Mouse (Mus musculus) MEL (cell line): ENCODE results near the gene Gm21834. TPM values are rescaled to one million over a fixed set of nuclear protein-coding genes. Genes with fewer than 3 reads are reported as not detected.
A peak's percentile ranks its signal among the peaks of the same experiment; 100 is the strongest.

Experiments
- DNase-seq: peaks from one replicate; pipeline ENCODE4 v3.0.0; 2011; ENCODE audit warnings: low read depth, low spot score
- H3K27ac ChIP-seq: 2 replicates; pipeline ENCODE4 v1.5.1; 2012; ENCODE audit warnings: low read depth, mild to moderate bottlenecking, control low read depth, low read length, moderate library complexity; ENCODE audit not compliant: control insufficient read depth
- H3K27me3 ChIP-seq, 2 experiments: fragments of 150-350 bp in 1 of 2; sonication (generic) in 1 of 2; 2 replicates each; pipeline ENCODE4 v1.6.1; 2012; ENCODE audit warnings: low read length in 2 of 2, mild to moderate bottlenecking in 2 of 2, improper control_type of control experiment in 1 of 2, moderate library complexity in 1 of 2; ENCODE audit not compliant: insufficient read depth in 2 of 2, control insufficient read depth in 1 of 2
- H3K36me3 ChIP-seq, 2 experiments: 2 replicates each; pipeline ENCODE4 v1.6.1; 2012 to 2014; ENCODE audit warnings: low read length in 2 of 2, improper control_type of control experiment in 1 of 2, inconsistent platforms in 1 of 2, mild to moderate bottlenecking in 1 of 2; ENCODE audit not compliant: insufficient read depth in 2 of 2, control insufficient read depth in 1 of 2
- H3K4me1 ChIP-seq, 2 experiments: fragments of 150-350 bp in 1 of 2; sonication (generic) in 1 of 2; 2 replicates each; pipeline ENCODE4 v1.6.1; 2012; ENCODE audit warnings: low read length in 2 of 2, improper control_type of control experiment in 1 of 2, mild to moderate bottlenecking in 1 of 2; ENCODE audit not compliant: insufficient read depth in 2 of 2, control insufficient read depth in 1 of 2
- H3K4me3 ChIP-seq, 2 experiments: fragments of 150-350 bp in 1 of 2; sonication (generic) in 1 of 2; 2 replicates each; pipeline ENCODE4 v1.5.1; 2012; ENCODE audit warnings: low read depth in 2 of 2, low read length in 2 of 2, mild to moderate bottlenecking in 2 of 2, moderate library complexity in 2 of 2, control low read depth in 1 of 2, improper control_type of control experiment in 1 of 2; ENCODE audit not compliant: control insufficient read depth in 1 of 2, insufficient read depth in 1 of 2
- H3K79me2 ChIP-seq: 2 replicates; pipeline ENCODE4 v1.6.1; 2012; ENCODE audit warnings: mild to moderate bottlenecking, low read length, moderate library complexity; ENCODE audit not compliant: control insufficient read depth, poor library complexity, insufficient read depth
- H3K9ac ChIP-seq: 2 replicates; pipeline ENCODE4 v1.6.1; 2012; ENCODE audit warnings: low read depth, mild to moderate bottlenecking, control low read depth, low read length, moderate library complexity; ENCODE audit not compliant: control insufficient read depth, poor library complexity, severe bottlenecking
- H3K9me3 ChIP-seq: fragments of 150-350 bp; sonication (generic); replicated peaks from 2 replicates; pipeline ENCODE4 v1.6.1; 2012; ENCODE audit warnings: mild to moderate bottlenecking, low read length, improper control_type of control experiment, moderate library complexity; ENCODE audit not compliant: insufficient read depth
- BHLHE40 ChIP-seq: IDR thresholded peaks from 2 replicates; pipeline ENCODE4 v1.6.1; 2012; ENCODE audit warnings: low read depth, mild to moderate bottlenecking, inconsistent platforms, low read length, improper control_type of control experiment, borderline replicate concordance
- CHD1 ChIP-seq: IDR thresholded peaks from 2 replicates; pipeline ENCODE4 v1.6.1; 2012; ENCODE audit warnings: low read depth, mild to moderate bottlenecking, inconsistent platforms, low read length, improper control_type of control experiment
- CHD2 ChIP-seq: IDR thresholded peaks from 2 replicates; pipeline ENCODE4 v1.6.1; 2011; ENCODE audit warnings: low read length, improper control_type of control experiment
- CTCF ChIP-seq, 3 experiments: IDR thresholded peaks in 2 of 3; conservative IDR thresholded peaks in 1 of 3; 2 replicates each; pipeline ENCODE4 v1.5.1; 2011 to 2012; ENCODE audit warnings: low read length in 3 of 3, low read depth in 2 of 3, mild to moderate bottlenecking in 2 of 3, improper control_type of control experiment in 1 of 3, inconsistent platforms in 1 of 3, mixed read lengths in 1 of 3, moderate library complexity in 1 of 3; ENCODE audit not compliant: control insufficient read depth in 1 of 3, insufficient read depth in 1 of 3, poor library complexity in 1 of 3, severe bottlenecking in 1 of 3
- ELF1 ChIP-seq: IDR thresholded peaks from 2 replicates; pipeline ENCODE4 v1.6.1; 2014; ENCODE audit warnings: low read depth, mild to moderate bottlenecking, inconsistent platforms, low read length, improper control_type of control experiment, moderate library complexity
- EP300 ChIP-seq, 2 experiments: IDR thresholded peaks; 2 replicates each; pipeline ENCODE4 v1.6.1; 2011; ENCODE audit warnings: improper control_type of control experiment in 2 of 2, low read length in 2 of 2, low read depth in 1 of 2, mild to moderate bottlenecking in 1 of 2
- ETS1 ChIP-seq: IDR thresholded peaks from 2 replicates; pipeline ENCODE4 v1.6.1; 2012; ENCODE audit warnings: low read depth, mild to moderate bottlenecking, inconsistent platforms, low read length, improper control_type of control experiment, moderate library complexity
- JUND ChIP-seq: IDR thresholded peaks from 2 replicates; pipeline ENCODE4 v1.6.1; 2011; ENCODE audit warnings: low read depth, mild to moderate bottlenecking, improper control_type of control experiment, low read length
- MAZ ChIP-seq: IDR thresholded peaks from 2 replicates; pipeline ENCODE4 v1.6.1; 2012; ENCODE audit warnings: low read depth, mild to moderate bottlenecking, inconsistent platforms, low read length, improper control_type of control experiment
- MEF2A ChIP-seq: IDR thresholded peaks from 2 replicates; pipeline ENCODE4 v1.6.1; 2014; ENCODE audit warnings: low read depth, mild to moderate bottlenecking, inconsistent platforms, low read length, improper control_type of control experiment; ENCODE audit not compliant: poor library complexity, insufficient replicate concordance, severe bottlenecking; ENCODE audit errors: extremely low read depth
- MYB ChIP-seq: IDR thresholded peaks from 2 replicates; pipeline ENCODE4 v1.6.1; 2011; ENCODE audit warnings: mild to moderate bottlenecking, low read depth, low read length, improper control_type of control experiment
- MYC ChIP-seq: IDR thresholded peaks from 2 replicates; pipeline ENCODE4 v1.6.1; 2011; ENCODE audit warnings: low read depth, mild to moderate bottlenecking, low read length, improper control_type of control experiment, moderate library complexity
- NELFE ChIP-seq: IDR thresholded peaks from 2 replicates; pipeline ENCODE4 v1.6.1; 2011; ENCODE audit warnings: low read depth, low read length, improper control_type of control experiment
- NRF1 ChIP-seq: IDR thresholded peaks from 2 replicates; pipeline ENCODE4 v1.6.1; 2014; ENCODE audit warnings: low read depth, mild to moderate bottlenecking, inconsistent platforms, low read length, improper control_type of control experiment, moderate library complexity; ENCODE audit not compliant: poor library complexity, insufficient read depth, severe bottlenecking
- POLR2AphosphoS5 ChIP-seq: IDR thresholded peaks from 2 replicates; pipeline ENCODE4 v1.6.1; 2012; ENCODE audit warnings: low read depth, borderline replicate concordance, mild to moderate bottlenecking, inconsistent platforms, low read length, moderate library complexity, mixed read lengths
- RAD21 ChIP-seq: IDR thresholded peaks from 2 replicates; pipeline ENCODE4 v1.6.1; 2011; ENCODE audit warnings: mild to moderate bottlenecking, low read depth, low read length, improper control_type of control experiment
- TBP ChIP-seq: IDR thresholded peaks from 2 replicates; pipeline ENCODE4 v1.8.0; 2011; ENCODE audit warnings: low read depth, low read length, improper control_type of control experiment
- UBTF ChIP-seq: IDR thresholded peaks from 2 replicates; pipeline ENCODE4 v1.6.1; 2012; ENCODE audit warnings: low read depth, mild to moderate bottlenecking, inconsistent platforms, low read length, improper control_type of control experiment, moderate library complexity, borderline replicate concordance; ENCODE audit not compliant: insufficient read depth
- USF1 ChIP-seq: IDR thresholded peaks from 2 replicates; pipeline ENCODE4 v1.6.1; 2014; ENCODE audit warnings: low read depth, mild to moderate bottlenecking, inconsistent platforms, low read length, improper control_type of control experiment, moderate library complexity
- USF2 ChIP-seq, 2 experiments: IDR thresholded peaks; 2 replicates each; pipeline ENCODE4 v1.6.1; 2011 to 2012; ENCODE audit warnings: improper control_type of control experiment in 2 of 2, low read length in 2 of 2, borderline replicate concordance in 1 of 2, inconsistent platforms in 1 of 2, low read depth in 1 of 2, mild to moderate bottlenecking in 1 of 2; ENCODE audit not compliant: insufficient read depth in 1 of 2
- ZC3H11A ChIP-seq: IDR thresholded peaks from 2 replicates; pipeline ENCODE4 v1.6.1; 2012; ENCODE audit warnings: low read depth, mild to moderate bottlenecking, inconsistent platforms, low read length, improper control_type of control experiment
- ZMIZ1 ChIP-seq: IDR thresholded peaks from 2 replicates; pipeline ENCODE4 v1.6.1; 2012; ENCODE audit warnings: low read depth, mild to moderate bottlenecking, inconsistent platforms, low read length, improper control_type of control experiment, moderate library complexity
- ZNF384 ChIP-seq: IDR thresholded peaks from 2 replicates; pipeline ENCODE4 v1.6.1; 2012; ENCODE audit warnings: low read depth, mild to moderate bottlenecking, inconsistent platforms, low read length, improper control_type of control experiment
- polyA plus RNA-seq, 2 experiments: library from polyadenylated mRNA; stranded (reverse) in 1 of 2; unstranded in 1 of 2; fragments of >175 nt in 1 of 2; fragments of >200 nt in 1 of 2; gene quantifications; 2 replicates each; pipeline versions ENCODE4 v1.2.1 to v1.2.4; 2012; ENCODE audit warnings: low replicate concordance in 2 of 2, low read depth in 1 of 2; ENCODE audit not compliant: insufficient read length in 2 of 2, insufficient read depth in 1 of 2, missing spikeins in 1 of 2
- total RNA-seq: library from RNA; depleted of rRNA; stranded (reverse); fragments of 300-350 nt; gene quantifications from 2 replicates; pipeline ENCODE4 v1.2.3, GENCODE M21; 2012; rRNA removed

Gene Gm21834
- not detected in 2 replicates for total RNA-seq
- polyA plus RNA-seq, result not detected

DNA sequence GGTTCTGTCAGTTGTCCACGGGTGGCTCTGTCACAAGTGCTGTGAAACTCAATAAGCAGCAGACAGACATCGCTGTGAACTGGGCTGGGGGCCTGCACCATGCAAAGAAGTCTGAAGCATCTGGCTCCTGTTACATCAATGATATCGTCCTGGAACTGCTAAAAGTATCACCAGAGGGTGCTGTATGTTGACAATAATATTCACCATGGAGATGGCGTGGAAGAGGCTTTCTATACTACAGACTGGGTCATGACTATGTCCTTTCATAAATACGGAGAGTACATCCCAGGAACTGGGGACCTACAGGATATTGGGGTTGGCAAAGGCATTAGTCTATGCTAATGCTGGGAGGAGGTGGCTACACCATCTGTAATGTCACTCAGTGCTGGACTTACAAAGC lies at the start of gene Gm21834:
Gene Gm21834, minus strand, starts transcription at position 101 of the 400 bp plus-strand sequence.
- Histone ChIP-seq H3K9ac (no peak within 1 kb of the TSS), H3K27ac (no peak within 1 kb of the TSS), H3K4me3 (no peak within 1 kb of the TSS), H3K4me1 (no peaks in the 10 kb centered on the region), H3K36me3 (no peaks in the 10 kb centered on the region), H3K27me3 (no peaks in the 10 kb centered on the region), H3K9me3 (no peaks in the 10 kb centered on the region), H3K79me2 (no peaks in the 10 kb centered on the region)
- DNase-seq, result no peak
- TF ChIP-seq ZC3H11A, result no peak
- no peak for TF ChIP-seq ZMIZ1
- TF ChIP-seq EP300 (IDR thresholded peaks at IDR 0.05; ENCODE audit: low read depth in 1 of 2, low read length in 2 of 2), result no peak
- TF ChIP-seq USF1, result no peak
- TF ChIP-seq NELFE, result no peak
- no peak for TF ChIP-seq MYC
- TF ChIP-seq POLR2AphosphoS5, result no peak
- no peak for TF ChIP-seq TBP

DNA sequence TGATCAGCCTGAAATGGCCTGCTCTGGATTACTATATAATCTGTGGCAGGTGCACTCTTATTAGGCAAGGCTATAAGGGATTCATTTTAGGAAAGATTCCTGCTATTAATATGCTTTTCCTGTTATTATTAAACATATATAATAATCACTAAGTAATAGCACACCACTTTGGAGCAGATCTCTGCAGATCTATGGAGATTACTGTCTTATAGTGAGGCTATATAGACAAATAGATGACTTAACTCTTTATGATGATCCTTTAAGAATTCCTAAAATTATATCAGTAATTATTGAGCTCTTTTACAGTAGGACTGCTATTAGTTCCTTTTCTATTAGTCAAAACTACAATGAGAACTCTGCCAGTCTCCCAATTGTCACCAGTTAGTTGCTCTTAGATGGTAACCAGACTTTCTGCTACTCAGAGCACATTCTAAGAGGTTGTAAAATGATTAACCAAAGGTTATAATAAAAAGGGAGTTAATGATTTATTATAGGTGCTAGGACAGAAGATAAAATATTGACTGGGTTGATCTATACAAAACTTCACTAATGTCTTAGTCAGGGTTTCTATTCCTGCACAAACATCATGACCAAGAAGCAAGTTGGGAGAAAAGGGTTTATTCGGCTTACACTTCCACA lies 46.3 kb upstream of the Gm21834 start:
- TF ChIP-seq CHD1 (no peak), BHLHE40 (no peak), CHD2 (no peak), MAZ (no peak), USF2 (IDR thresholded peaks at IDR 0.05; ENCODE audit: borderline replicate concordance in 1 of 2, insufficient read depth in 1 of 2, low read depth in 1 of 2, low read length in 2 of 2) (no peak), MYB (no peak)
- no peaks in the 10 kb centered on the region for H3K9me3 ChIP-seq
- H3K27me3 ChIP-seq, result no peaks in the 10 kb centered on the region; a peak in 1 of 4 replicates

DNA sequence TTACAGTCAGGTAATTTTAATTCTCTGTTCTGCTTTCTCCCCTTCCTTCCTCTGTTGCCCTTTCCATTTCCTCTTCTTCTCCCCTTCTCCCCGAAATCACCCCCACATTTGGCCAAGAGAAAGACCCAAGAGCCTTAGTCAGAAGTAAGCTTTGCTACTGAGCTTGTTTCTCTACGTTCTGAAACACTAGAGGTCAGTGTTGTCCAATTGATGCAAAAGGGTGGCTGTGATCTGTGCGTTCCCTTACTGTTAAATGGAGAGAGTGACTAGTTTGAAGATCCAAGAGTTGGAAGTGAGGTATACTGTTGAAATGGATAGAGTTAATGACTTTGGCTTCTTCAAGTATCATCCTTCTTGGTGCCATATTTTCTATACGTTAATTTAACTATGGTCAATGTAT lies 28.9 kb upstream of the Gm21834 start:
- Histone ChIP-seq H3K9me3 (no peaks in the 10 kb centered on the region), H3K4me3 (no peak overlapping the region), H3K9ac (no peak overlapping the region), H3K79me2 (no peaks in the 10 kb centered on the region), H3K4me1 (no peaks in the 10 kb centered on the region), H3K27ac (no peak overlapping the region), H3K36me3 (no peaks in the 10 kb centered on the region), H3K27me3 (no peaks in the 10 kb centered on the region)
- DNase-seq, result peak; percentile 23
- TF ChIP-seq MYC (no peak), RAD21 (peak; percentile 36), ZNF384 (no peak), MEF2A (no peak), USF2 (IDR thresholded peaks at IDR 0.05; ENCODE audit: borderline replicate concordance in 1 of 2, insufficient read depth in 1 of 2, low read depth in 1 of 2, low read length in 2 of 2) (no peak), JUND (no peak), UBTF (no peak), POLR2AphosphoS5 (no peak), MYB (no peak), ELF1 (no peak), CTCF (IDR thresholded peaks at IDR 0.05 in 2 of 3, conservative IDR thresholded peaks at IDR 0.05 in 1 of 3; ENCODE audit: control insufficient read depth in 1 of 3, insufficient read depth in 1 of 3, low read depth in 2 of 3, low read length in 3 of 3, poor library complexity in 1 of 3, severe bottlenecking in 1 of 3) (peak in 2 of 3 experiments; percentile 11 to 46; a peak in 2 of 6 replicates), ETS1 (no peak), NRF1 (no peak), ZMIZ1 (no peak)

More for the DNA sequence above, 46.3 kb upstream of the Gm21834 start:
- Histone ChIP-seq H3K79me2 (no peaks in the 10 kb centered on the region), H3K4me1 (no peaks in the 10 kb centered on the region), H3K9ac (no peak overlapping the region), H3K27ac (no peak overlapping the region), H3K36me3 (no peaks in the 10 kb centered on the region), H3K4me3 (no peak overlapping the region)
- DNase-seq, result no peak
